7 mouse cellular contexts compared by ENCODE assay signal in genomic region chr2:131037226-131037990, GRCm38 (mm10). TPM values are rescaled to one million over a fixed set of nuclear protein-coding genes. Genes with fewer than 3 reads are reported as not detected.
DNase-seq lines count a peak whose midpoint lies in the region; ATAC-seq and TF ChIP-seq lines count a peak whose summit lies in the region.

No protein-coding gene starts in this region.

- H3K4me3 ChIP-seq in CH12.LX (replicated peaks in 1 of 3; ENCODE audit: low read depth in 2 of 3, low read length in 2 of 3, poor library complexity in 1 of 3): no peak overlapping the region
- no peak overlapping the region for H3K4me3 ChIP-seq in heart, embryonic 14.5 days (ENCODE audit: control insufficient read depth in 1 of 2, insufficient read depth in 1 of 2, low read depth in 1 of 2, low read length in 2 of 2)

- H3K9ac ChIP-seq in CH12.LX (ENCODE audit: insufficient read depth, low read depth): no peak overlapping the region
- no peak overlapping the region for H3K9ac ChIP-seq in heart, embryonic 14.5 days (ENCODE audit: low read length)

- no peak for TF ChIP-seq CTCF in CH12.LX (conservative IDR thresholded peaks at IDR 0.05 in 1 of 2, IDR thresholded peaks at IDR 0.05 in 1 of 2; ENCODE audit: low read depth in 2 of 2, low read length in 2 of 2)

- no peak overlapping the region for H3K4me2 ChIP-seq in CH12.LX (ENCODE audit: insufficient read depth, low read depth, poor library complexity, severe bottlenecking)
- no peak overlapping the region for H3K4me2 ChIP-seq in heart, embryonic 14.5 days (ENCODE audit: low read length)

- in situ Hi-C loops in CH12.LX (cut with MboI; ENCODE audit: low pct_ligation_motif_present, low pct_unique_long_range_greater_than_20kb, low sequenced_read_pairs): no loop called here

- no peak for TF ChIP-seq POLR2A in CH12.LX (IDR thresholded peaks at IDR 0.05; ENCODE audit: low read depth, low read length)

- H3K36me3 ChIP-seq in CH12.LX (replicated peaks in 1 of 2; ENCODE audit: control insufficient read depth in 1 of 2, insufficient read depth in 1 of 2, low read length in 1 of 2): no peaks in the 10 kb centered on the region
- H3K36me3 ChIP-seq in heart, embryonic 14.5 days (ENCODE audit: control insufficient read depth, insufficient read depth, low read length): no peaks in the 10 kb centered on the region

- H3K79me2 ChIP-seq in CH12.LX (replicated peaks; ENCODE audit: control insufficient read depth, extremely low read depth, insufficient read depth, poor library complexity, severe bottlenecking): no peaks in the 10 kb centered on the region

- peaks cover 6% of the 10 kb centered on the region for H3K27me3 ChIP-seq in CH12.LX (replicated peaks)
- H3K27me3 ChIP-seq in heart, embryonic 14.5 days (ENCODE audit: control insufficient read depth, insufficient read depth, low read length): peaks cover 42% of the 10 kb centered on the region

- H3K4me1 ChIP-seq in CH12.LX (ENCODE audit: control insufficient read depth in 1 of 2, insufficient read depth in 2 of 2): peaks cover 4 to 9% of the 10 kb centered on the region in 2 experiments
- peaks cover 7 to 17% of the 10 kb centered on the region in 2 experiments for H3K4me1 ChIP-seq in heart, embryonic 14.5 days (ENCODE audit: control insufficient read depth in 2 of 2, insufficient read depth in 2 of 2, low read length in 2 of 2)

- DNase-seq in 416B (ENCODE audit: low read depth) (peak; percentile 44), CH12.LX (ENCODE audit: extremely low read depth) (peak; percentile 19)
- DNase-seq in layer of hippocampus, postnatal 36 days: peak; percentile 27 to 41
- DNase-seq in thymus, postnatal 25 days: peak; percentile 31
- DNase-seq in spleen, postnatal 10 days (ENCODE audit: low spot score in 2 of 2): no peak

- no peak overlapping the region for H3K27ac ChIP-seq in CH12.LX (ENCODE audit: insufficient read depth, low read depth)
- no peak overlapping the region for H3K27ac ChIP-seq in heart, embryonic 14.5 days (replicated peaks in 1 of 2; ENCODE audit: control insufficient read depth in 1 of 2, insufficient read depth in 1 of 2, low read depth in 2 of 2, low read length in 2 of 2)

- 27% methylated on average over 17 of the region's 17 CpGs for WGBS in heart, embryonic 14.5 days

- ATAC-seq in heart, embryonic 14.5 days (ENCODE audit: insufficient number of reproducible peaks, insufficient read depth, low FRiP score, low read depth): peak; percentile 40
- no peak for ATAC-seq in CD4-positive, CD25-positive, alpha-beta regulatory T cell, adult 4 months

- dilution Hi-C loops in CH12.LX (cut with MboI; ENCODE audit: extremely low pct_ligation_motif_present, extremely low pct_unique_long_range_greater_than_20kb, low sequenced_read_pairs): no loop called here

- no peak for TF ChIP-seq EP300 in CH12.LX (IDR thresholded peaks at IDR 0.05; ENCODE audit: low read length)

- TF ChIP-seq RAD21 in CH12.LX (IDR thresholded peaks at IDR 0.05; ENCODE audit: low read depth, low read length): no peak

- no peaks in the 10 kb centered on the region for H3K9me3 ChIP-seq in CH12.LX (replicated peaks; ENCODE audit: low read length)
- H3K9me3 ChIP-seq in heart, embryonic 14.5 days (ENCODE audit: control insufficient read depth, low read length): peaks cover 12% of the 10 kb centered on the region

TF ChIP-seq in CH12.LX, 34 proteins besides CTCF, POLR2A, EP300 and RAD21:
- peak; percentile 84 for TF ChIP-seq BHLHE40 (IDR thresholded peaks at IDR 0.05; ENCODE audit: low read depth, low read length)
- TF ChIP-seq JUN (IDR thresholded peaks at IDR 0.05; ENCODE audit: insufficient read depth, low read depth, low read length): no peak

RNA-seq across cellular contexts. Expression of gene Gfra4, which starts 5.5 kb away (rescaled TPM):
- total RNA-seq in CH12.LX (2012; rRNA removed) (not detected in 2 replicates), CH12.LX (2014; rRNA removed) (not detected in 2 replicates)
- polyA plus RNA-seq in CH12.LX (2012; ENCODE audit: insufficient read length, low read depth): not detected in 2 replicates
- 2.7 and 3.2 TPM in 2 replicates for polyA plus RNA-seq in heart, embryonic 14.5 days (2014; fragmentation: Nextera tagmentation; extraction: Ambion mirVana)
- 10 to 100 TPM; 60.3 to 67.9 TPM for total RNA-seq in layer of hippocampus, postnatal 36 days (2021)
- polyA plus RNA-seq in CD4-positive, CD25-positive, alpha-beta regulatory T cell, adult 4 months (2017; shearing (Covaris generic)): not detected

RNA-seq across cellular contexts. Expression of gene Adam33, which starts 26.2 kb away (rescaled TPM):
- total RNA-seq in CH12.LX (2012; rRNA removed) (0.17 TPM in 2 replicates), CH12.LX (2014; rRNA removed) (not detected in 2 replicates)
- polyA plus RNA-seq in CH12.LX (2012; ENCODE audit: insufficient read length, low read depth): 0.21 and 0.44 TPM in 2 replicates
- 8.2 and 10.3 TPM in 2 replicates for polyA plus RNA-seq in heart, embryonic 14.5 days (2014; fragmentation: Nextera tagmentation; extraction: Ambion mirVana)
- under 1 TPM in 1 of 2 experiments, not detected in 1; 0.40 TPM for total RNA-seq in layer of hippocampus, postnatal 36 days (2021)
- polyA plus RNA-seq in CD4-positive, CD25-positive, alpha-beta regulatory T cell, adult 4 months (2017; shearing (Covaris generic)): 1 to 10 TPM in 1 of 2 experiments, under 1 TPM in 1; 0.95 to 1.9 TPM

RNA-seq across cellular contexts. Expression of gene Siglec1, which starts 49.2 kb away (rescaled TPM):
- total RNA-seq in CH12.LX (2012; rRNA removed): 0.04 TPM in 1 of 2 replicates, not detected in the other
- not detected in 2 replicates for total RNA-seq in CH12.LX (2014; rRNA removed)
- polyA plus RNA-seq in CH12.LX (2012; ENCODE audit: insufficient read length, low read depth): 0.05 TPM in 1 of 2 replicates, not detected in the other
- polyA plus RNA-seq in heart, embryonic 14.5 days (2014; fragmentation: Nextera tagmentation; extraction: Ambion mirVana): 0.54 and 0.63 TPM in 2 replicates
- under 1 TPM; 0.27 to 0.33 TPM for total RNA-seq in layer of hippocampus, postnatal 36 days (2021)
- polyA plus RNA-seq in CD4-positive, CD25-positive, alpha-beta regulatory T cell, adult 4 months (2017; shearing (Covaris generic)): not detected

Comparison
In these comparisons a context has a peak if more than half of its experiments do, and no peak if none do; other contexts are left out.
1. DNase-seq: peak in 416B (single experiment), CH12.LX (single experiment), layer of hippocampus, postnatal 36 days (2 of 2) and thymus, postnatal 25 days (single experiment); none in spleen, postnatal 10 days (0 of 2).